Mouse (Mus musculus): ENCODE results near the gene Tmem184b. TPM values are rescaled to one million over a fixed set of nuclear protein-coding genes. Genes with fewer than 3 reads are reported as not detected.

Gene Tmem184b
- polyA plus RNA-seq, 2 experiments: 67.9 to 121 TPM

- TF ChIP-seq POLR2A (IDR thresholded peaks at IDR 0.05; ENCODE audit: borderline replicate concordance, extremely low read depth, insufficient read depth, insufficient read length): no peak
Measured at GRCm38 (mm10) chr15:79378608-79379007, 24.8 kb downstream of the Tmem184b start.

GRCm38 (mm10) chr15:79377681-79378080 lies 25.7 kb downstream of the Tmem184b start:
- Histone ChIP-seq H3K27ac (replicated peaks; ENCODE audit: low read depth, low read length) (no peak overlapping the region), H3K9ac (ENCODE audit: low read depth, low read length, severe bottlenecking) (no peak overlapping the region), H3K4me3 (replicated peaks; ENCODE audit: low read length) (no peak overlapping the region), H3K27me3 (ENCODE audit: control insufficient read depth, insufficient read depth, low read length) (no peaks in the 10 kb centered on the region), H3K36me3 (ENCODE audit: control insufficient read depth, insufficient read depth, low read length) (peaks cover 57% of the 10 kb centered on the region), H3K9me3 (ENCODE audit: control insufficient read depth, low read length) (no peaks in the 10 kb centered on the region), H3K4me2 (replicated peaks; ENCODE audit: low read depth, low read length, severe bottlenecking) (no peak overlapping the region), H3K4me1 (ENCODE audit: control insufficient read depth, insufficient read depth, low read length) (no peaks in the 10 kb centered on the region)
- WGBS: 91% methylated on average over 6 of the region's 6 CpGs
- DNase-seq (ENCODE audit: low spot score) (no peak), ATAC-seq (ENCODE audit: low FRiP score, low read depth) (no peak)
- no peak for TF ChIP-seq POLR2A (IDR thresholded peaks at IDR 0.05; ENCODE audit: borderline replicate concordance, extremely low read depth, insufficient read depth, insufficient read length)

More at GRCm38 (mm10) chr15:79378608-79379007, 24.8 kb downstream of the Tmem184b start:
- Histone ChIP-seq H3K4me3 (replicated peaks; ENCODE audit: low read length) (no peak overlapping the region), H3K9me3 (ENCODE audit: control insufficient read depth, low read length) (no peaks in the 10 kb centered on the region), H3K27ac (replicated peaks; ENCODE audit: low read depth, low read length) (no peak overlapping the region), H3K36me3 (ENCODE audit: control insufficient read depth, insufficient read depth, low read length) (peaks cover 48% of the 10 kb centered on the region), H3K27me3 (ENCODE audit: control insufficient read depth, insufficient read depth, low read length) (no peaks in the 10 kb centered on the region), H3K9ac (ENCODE audit: low read depth, low read length, severe bottlenecking) (no peak overlapping the region), H3K4me1 (ENCODE audit: control insufficient read depth, insufficient read depth, low read length) (no peaks in the 10 kb centered on the region), H3K4me2 (replicated peaks; ENCODE audit: low read depth, low read length, severe bottlenecking) (no peak overlapping the region)
- DNase-seq (ENCODE audit: low spot score) (no peak), ATAC-seq (ENCODE audit: low FRiP score, low read depth) (no peak)
- WGBS: 96% methylated on average over 10 of the region's 10 CpGs

GRCm38 (mm10) chr15:79374760-79375159 lies 28.6 kb downstream of the Tmem184b start:
- no peak overlapping the region for H3K27ac ChIP-seq (replicated peaks; ENCODE audit: low read depth, low read length)
- DNase-seq (ENCODE audit: low spot score): no peak
- no peak overlapping the region for H3K9ac ChIP-seq (ENCODE audit: low read depth, low read length, severe bottlenecking)
- H3K27me3 ChIP-seq (ENCODE audit: control insufficient read depth, insufficient read depth, low read length): no peaks in the 10 kb centered on the region
- peaks cover 77% of the 10 kb centered on the region for H3K36me3 ChIP-seq (ENCODE audit: control insufficient read depth, insufficient read depth, low read length)
- no peaks in the 10 kb centered on the region for H3K4me1 ChIP-seq (ENCODE audit: control insufficient read depth, insufficient read depth, low read length)
- no peak overlapping the region for H3K4me2 ChIP-seq (replicated peaks; ENCODE audit: low read depth, low read length, severe bottlenecking)
- no peak overlapping the region for H3K4me3 ChIP-seq (replicated peaks; ENCODE audit: low read length)
- H3K9me3 ChIP-seq (ENCODE audit: control insufficient read depth, low read length): no peaks in the 10 kb centered on the region
- 44% methylated on average over 3 of the region's 3 CpGs for WGBS
- TF ChIP-seq POLR2A (IDR thresholded peaks at IDR 0.05; ENCODE audit: borderline replicate concordance, extremely low read depth, insufficient read depth, insufficient read length): no peak
- no peak for ATAC-seq (ENCODE audit: low FRiP score, low read depth)

GRCm38 (mm10) chr15:79370281-79370843 lies 33.0 kb downstream of the Tmem184b start:
- WGBS: 95% methylated on average over 7 of the region's 7 CpGs
- DNase-seq (ENCODE audit: low spot score) (no peak), ATAC-seq (ENCODE audit: low FRiP score, low read depth) (no peak)
- Histone ChIP-seq H3K9me3 (ENCODE audit: control insufficient read depth, low read length) (no peaks in the 10 kb centered on the region), H3K4me2 (replicated peaks; ENCODE audit: low read depth, low read length, severe bottlenecking) (no peak overlapping the region), H3K4me1 (ENCODE audit: control insufficient read depth, insufficient read depth, low read length) (no peaks in the 10 kb centered on the region), H3K36me3 (ENCODE audit: control insufficient read depth, insufficient read depth, low read length) (peaks cover 79% of the 10 kb centered on the region), H3K9ac (ENCODE audit: low read depth, low read length, severe bottlenecking) (no peak overlapping the region), H3K27ac (replicated peaks; ENCODE audit: low read depth, low read length) (no peak overlapping the region), H3K27me3 (ENCODE audit: control insufficient read depth, insufficient read depth, low read length) (no peaks in the 10 kb centered on the region), H3K4me3 (replicated peaks; ENCODE audit: low read length) (no peak overlapping the region)
- no peak for TF ChIP-seq POLR2A (IDR thresholded peaks at IDR 0.05; ENCODE audit: borderline replicate concordance, extremely low read depth, insufficient read depth, insufficient read length)

DNA sequence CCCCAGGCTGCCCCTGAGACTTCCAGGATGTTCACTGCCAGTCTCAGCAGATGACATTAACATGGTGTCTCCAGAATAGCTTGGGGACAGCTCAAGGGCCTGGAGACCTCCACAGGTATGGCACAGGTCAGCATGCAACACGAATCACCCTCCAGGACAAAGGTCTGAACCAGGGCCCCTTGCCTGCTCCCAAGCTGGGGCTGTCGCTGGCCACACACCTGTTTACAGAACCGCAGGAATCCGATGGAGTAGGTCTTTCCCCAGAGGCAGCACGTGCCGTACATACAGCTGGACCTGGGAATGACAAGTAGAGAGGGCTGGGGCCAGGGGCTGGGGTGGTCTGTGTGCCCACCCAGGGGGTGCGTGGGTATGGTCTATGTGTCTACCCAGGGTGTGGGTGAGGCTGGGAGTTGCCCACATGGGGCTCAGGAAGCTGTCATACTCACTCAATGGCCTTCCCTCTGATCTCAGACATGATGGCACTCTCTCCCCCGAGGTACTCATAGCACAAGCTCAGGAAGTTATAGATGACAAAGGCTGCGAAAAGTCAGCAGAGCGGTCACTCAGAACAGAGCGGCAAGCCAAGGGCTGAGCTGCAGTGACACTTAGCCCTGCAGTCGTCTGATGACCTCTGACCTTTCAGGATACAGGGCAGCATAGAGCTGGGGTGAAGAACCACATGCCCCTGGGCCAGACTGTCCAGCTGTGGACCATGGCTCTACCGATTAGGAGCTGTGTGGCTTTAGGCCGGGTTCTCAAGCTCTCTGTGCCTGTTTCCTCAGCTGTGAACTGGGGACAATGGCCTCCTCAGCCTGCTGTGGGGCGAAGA lies 33.7 kb downstream of the Tmem184b start:
- H3K27me3 ChIP-seq (ENCODE audit: control insufficient read depth, insufficient read depth, low read length): no peaks in the 10 kb centered on the region
- DNase-seq (ENCODE audit: low spot score) (no peak), ATAC-seq (ENCODE audit: low FRiP score, low read depth) (no peak)
- 78% methylated on average over 15 of the region's 15 CpGs for WGBS
- TF ChIP-seq POLR2A (IDR thresholded peaks at IDR 0.05; ENCODE audit: borderline replicate concordance, extremely low read depth, insufficient read depth, insufficient read length): no peak
- no peaks in the 10 kb centered on the region for H3K4me1 ChIP-seq (ENCODE audit: control insufficient read depth, insufficient read depth, low read length)
- H3K27ac ChIP-seq (replicated peaks; ENCODE audit: low read depth, low read length): no peak overlapping the region
- H3K4me3 ChIP-seq (replicated peaks; ENCODE audit: low read length): no peak overlapping the region
- H3K36me3 ChIP-seq (ENCODE audit: control insufficient read depth, insufficient read depth, low read length): peaks cover 80% of the 10 kb centered on the region
- H3K4me2 ChIP-seq (replicated peaks; ENCODE audit: low read depth, low read length, severe bottlenecking): no peak overlapping the region
- H3K9me3 ChIP-seq (ENCODE audit: control insufficient read depth, low read length): no peaks in the 10 kb centered on the region
- no peak overlapping the region for H3K9ac ChIP-seq (ENCODE audit: low read depth, low read length, severe bottlenecking)
